Mouse (Mus musculus): ENCODE results near the gene Kcnq1.

Kcnq1 gene

GRCm38 (mm10) chr7:143416406-143416805 lies 310.2 kb downstream of the Kcnq1 start:
- DNase-seq (ENCODE audit: low spot score): no peak

- no peak for DNase-seq (ENCODE audit: low spot score)
Observed at GRCm38 (mm10) chr7:143417875-143418274, 311.7 kb downstream of the Kcnq1 start.

- DNase-seq (ENCODE audit: low spot score): no peak
Observed at GRCm38 (mm10) chr7:143419585-143420160, 313.5 kb downstream of the Kcnq1 start.

GRCm38 (mm10) chr7:143428142-143428813 lies 322.1 kb downstream of the Kcnq1 start:
- DNase-seq (ENCODE audit: low spot score): no peak

GRCm38 (mm10) chr7:143428814-143429499 lies 322.8 kb downstream of the Kcnq1 start:
- no peak for DNase-seq (ENCODE audit: low spot score)

- DNase-seq (ENCODE audit: low spot score): no peak
Observed at GRCm38 (mm10) chr7:143432631-143433030, 326.5 kb downstream of the Kcnq1 start.

- DNase-seq (ENCODE audit: low spot score): no peak
Observed at GRCm38 (mm10) chr7:143433331-143433730, 327.2 kb downstream of the Kcnq1 start.

- no peak for DNase-seq (ENCODE audit: low spot score)
Observed at GRCm38 (mm10) chr7:143437231-143437893, 331.2 kb downstream of the Kcnq1 start.

- DNase-seq (ENCODE audit: low spot score): no peak
Observed at GRCm38 (mm10) chr7:143437894-143438581, 331.9 kb downstream of the Kcnq1 start.

- DNase-seq (ENCODE audit: low spot score): no peak
Observed at GRCm38 (mm10) chr7:143438965-143439364, 332.8 kb downstream of the Kcnq1 start.

- DNase-seq (ENCODE audit: low spot score): no peak
Observed at GRCm38 (mm10) chr7:143444580-143444954, 338.4 kb downstream of the Kcnq1 start.

GRCm38 (mm10) chr7:143444955-143445648 lies 338.9 kb downstream of the Kcnq1 start:
- no peak for DNase-seq (ENCODE audit: low spot score)

GRCm38 (mm10) chr7:143445651-143446460 lies 339.7 kb downstream of the Kcnq1 start:
- DNase-seq (ENCODE audit: low spot score): no peak

- DNase-seq (ENCODE audit: low spot score): no peak
Observed at GRCm38 (mm10) chr7:143447130-143447529, 341.0 kb downstream of the Kcnq1 start.

GRCm38 (mm10) chr7:143458963-143459331 lies 352.8 kb downstream of the Kcnq1 start:
- no peak for DNase-seq (ENCODE audit: low spot score)

GRCm38 (mm10) chr7:143459332-143460211 lies 353.4 kb downstream of the Kcnq1 start:
- DNase-seq (ENCODE audit: low spot score): peak; percentile 49

GRCm38 (mm10) chr7:143460217-143460834 lies 354.2 kb downstream of the Kcnq1 start:
- DNase-seq (ENCODE audit: low spot score): no peak

- peak; percentile 91 for DNase-seq (ENCODE audit: low spot score)
Observed at GRCm38 (mm10) chr7:143460874-143461273, 354.7 kb downstream of the Kcnq1 start, which contains the start of gene Cdkn1c. Cdkn1c (minus strand) TSS chr7:143461050.

- DNase-seq (ENCODE audit: low spot score): no peak
Observed at GRCm38 (mm10) chr7:143461294-143461870, 355.2 kb downstream of the Kcnq1 start.
